In genomic region chr5:73013611-73014287, GRCm38 (mm10) we compare ENCODE assay signal across 11 mouse cellular contexts. TPM values are rescaled to one million over a fixed set of nuclear protein-coding genes. Genes with fewer than 3 reads are reported as not detected.
DNase-seq lines count a peak whose midpoint lies in the region; ATAC-seq lines count a peak whose summit lies in the region.
"Not testable (repeated sequence)": the region's sequence is repeated elsewhere in the genome, so short reads cannot be mapped to it uniquely, and the experiment has no call there.
"Had no signal": no experiment of that assay in that cellular context is flagged by ENCODE, and none has a peak within 500 bp of the region (broad histone marks: within the 10 kb centered on the region; RNA-seq: fewer than 3 reads in every experiment).

No protein-coding gene starts in this region.

- H3K4me2 ChIP-seq in forebrain, embryonic 16.5 days (ENCODE audit: low read length): peak overlapping the region; percentile 64
- H3K4me2 ChIP-seq in heart, embryonic 16.5 days (ENCODE audit: low read depth, low read length): peak overlapping the region; percentile 85
- peak overlapping the region; percentile 82 for H3K4me2 ChIP-seq in intestine, embryonic 15.5 days (replicated peaks)
- H3K4me2 ChIP-seq in limb, embryonic 15.5 days: peak overlapping the region; percentile 71
- peak overlapping the region; percentile 54 for H3K4me2 ChIP-seq in neural tube, embryonic 15.5 days

- not testable (repeated sequence) for H3K27ac ChIP-seq in forebrain, embryonic 16.5 days (ENCODE audit: low read length); heart, embryonic 16.5 days (ENCODE audit: low read length); intestine, embryonic 15.5 days; limb, embryonic 15.5 days; neural tube, embryonic 15.5 days (replicated peaks)

- not testable (repeated sequence) for H3K27me3 ChIP-seq in forebrain, embryonic 16.5 days (replicated peaks; ENCODE audit: control insufficient read depth, insufficient read depth, low read length); intestine, embryonic 15.5 days (replicated peaks); neural tube, embryonic 15.5 days (replicated peaks)
- peaks cover 11% of the 10 kb centered on the region for H3K27me3 ChIP-seq in heart, embryonic 16.5 days (ENCODE audit: control insufficient read depth, insufficient read depth, low read length)
- H3K27me3 ChIP-seq in limb, embryonic 15.5 days: peaks cover 17% of the 10 kb centered on the region

- H3K4me1 ChIP-seq in forebrain, embryonic 16.5 days (replicated peaks; ENCODE audit: control insufficient read depth, insufficient read depth, low read length); heart, embryonic 16.5 days (ENCODE audit: control insufficient read depth, insufficient read depth, low read length); intestine, embryonic 15.5 days (replicated peaks); limb, embryonic 15.5 days; neural tube, embryonic 15.5 days: not testable (repeated sequence)

- DNase-seq in CD4-positive, CD25-positive, alpha-beta regulatory T cell, adult 2 months (ENCODE audit: low read depth, low spot score): peak; percentile 6
- DNase-seq in embryo, embryonic 11 days: peak; percentile 31

- ATAC-seq in forebrain, embryonic 16.5 days: peak; percentile 86
- not testable (repeated sequence) for ATAC-seq in heart, embryonic 16.5 days (replicated peaks; ENCODE audit: extremely low read depth, insufficient read depth, low FRiP score); limb, embryonic 15.5 days (ENCODE audit: insufficient number of reproducible peaks, low FRiP score, low TSS enrichment, low read depth)
- ATAC-seq in intestine, embryonic 15.5 days: peak; percentile 71
- peak; percentile 48 for ATAC-seq in megakaryocyte progenitor cell, adult 5-6 weeks (replicated peaks; ENCODE audit: poor library complexity)
- ATAC-seq in neural tube, embryonic 15.5 days (ENCODE audit: low FRiP score): peak; percentile 68

- WGBS in forebrain, embryonic 16.5 days: 4% methylated on average over 37 of the region's 65 CpGs
- WGBS in heart, embryonic 16.5 days: 2% methylated on average over 51 of the region's 65 CpGs
- 2% methylated on average over 54 of the region's 65 CpGs for WGBS in intestine, embryonic 15.5 days
- 1% methylated on average over 52 of the region's 65 CpGs for WGBS in limb, embryonic 15.5 days
- whole genome bisulfite sequencing in neural tube, embryonic 15.5 days: 4% methylated on average over 27 of the region's 65 CpGs

- H3K9me3 ChIP-seq in forebrain, embryonic 16.5 days (ENCODE audit: control insufficient read depth, low read length); heart, embryonic 16.5 days (replicated peaks; ENCODE audit: control insufficient read depth, low read length); intestine, embryonic 15.5 days; limb, embryonic 15.5 days; neural tube, embryonic 15.5 days (replicated peaks): not testable (repeated sequence)

- not testable (repeated sequence) for H3K36me3 ChIP-seq in forebrain, embryonic 16.5 days (ENCODE audit: control insufficient read depth, insufficient read depth); heart, embryonic 16.5 days (ENCODE audit: control insufficient read depth, insufficient read depth); intestine, embryonic 15.5 days; limb, embryonic 15.5 days; neural tube, embryonic 15.5 days

- peak overlapping the region; percentile 40 for H3K4me3 ChIP-seq in forebrain, embryonic 16.5 days (replicated peaks; ENCODE audit: low read length)
- peak overlapping the region; percentile 53 for H3K4me3 ChIP-seq in heart, embryonic 16.5 days (ENCODE audit: low read length)
- peak overlapping the region; percentile 35 for H3K4me3 ChIP-seq in intestine, embryonic 15.5 days (replicated peaks)
- H3K4me3 ChIP-seq in limb, embryonic 15.5 days: peak overlapping the region; percentile 39
- H3K4me3 ChIP-seq in neural tube, embryonic 15.5 days (replicated peaks): peak overlapping the region; percentile 32

- peak overlapping the region; percentile 51 for H3K9ac ChIP-seq in forebrain, embryonic 16.5 days (replicated peaks; ENCODE audit: low read depth, low read length)
- peak overlapping the region; percentile 65 for H3K9ac ChIP-seq in heart, embryonic 16.5 days (ENCODE audit: low read length)
- H3K9ac ChIP-seq in intestine, embryonic 15.5 days: peak overlapping the region; percentile 32; the same call in 1 of the 2 replicates
- not testable (repeated sequence) for H3K9ac ChIP-seq in limb, embryonic 15.5 days; neural tube, embryonic 15.5 days (replicated peaks)

RNA-seq across cellular contexts. Expression of gene Slc10a4, which starts 7.1 kb away (rescaled TPM):
- polyA plus RNA-seq in forebrain, embryonic 16.5 days (2015; fragmentation: Nextera tagmentation; extraction: Ambion mirVana): 17.1 and 29.3 TPM in 2 replicates
- polyA plus RNA-seq in heart, embryonic 16.5 days (2015; fragmentation: Nextera tagmentation; extraction: Ambion mirVana): 0.65 and 0.83 TPM in 2 replicates
- polyA plus RNA-seq in intestine, embryonic 15.5 days (2015; fragmentation: Nextera tagmentation; extraction: Ambion mirVana): 10.4 and 12.4 TPM in 2 replicates
- 0.31 and 0.33 TPM in 2 replicates for polyA plus RNA-seq in limb, embryonic 15.5 days (2015; fragmentation: Nextera tagmentation; extraction: Ambion mirVana)
- total RNA-seq in megakaryocyte progenitor cell, adult 5-6 weeks (2015): not detected in 2 replicates
- total RNA-seq in megakaryocyte progenitor cell, adult 5-6 weeks (2017): not detected in 2 replicates
- polyA plus RNA-seq in neural tube, embryonic 15.5 days (2015; fragmentation: Nextera tagmentation; extraction: Ambion mirVana): 34.4 and 42.5 TPM in 2 replicates

RNA-seq across cellular contexts. Expression of gene Gm10135, which starts 39.2 kb away (rescaled TPM):
- polyA plus RNA-seq in forebrain, embryonic 16.5 days (2015; fragmentation: Nextera tagmentation; extraction: Ambion mirVana): not detected in 2 replicates
- not detected in 2 replicates for polyA plus RNA-seq in heart, embryonic 16.5 days (2015; fragmentation: Nextera tagmentation; extraction: Ambion mirVana)
- polyA plus RNA-seq in intestine, embryonic 15.5 days (2015; fragmentation: Nextera tagmentation; extraction: Ambion mirVana): not detected in 2 replicates
- not detected in 2 replicates for polyA plus RNA-seq in limb, embryonic 15.5 days (2015; fragmentation: Nextera tagmentation; extraction: Ambion mirVana)
- not detected in 2 replicates for total RNA-seq in megakaryocyte progenitor cell, adult 5-6 weeks (2015)
- 1.3 and 4.6 TPM in 2 replicates for total RNA-seq in megakaryocyte progenitor cell, adult 5-6 weeks (2017)
- not detected in 2 replicates for polyA plus RNA-seq in neural tube, embryonic 15.5 days (2015; fragmentation: Nextera tagmentation; extraction: Ambion mirVana)
- total RNA-seq: adrenal gland, postnatal 25 days; layer of hippocampus, adult 18-20 months; left cerebral cortex, postnatal 14 days had no signal
